Mouse (Mus musculus): ENCODE measurements around the gene Gm21905. TPM values are rescaled to one million over a fixed set of nuclear protein-coding genes. Genes with fewer than 3 reads are reported as not detected.

Gene Gm21905
- total and polyA plus RNA-seq, 2 experiments from 2014 or later, result not detected

DNA sequence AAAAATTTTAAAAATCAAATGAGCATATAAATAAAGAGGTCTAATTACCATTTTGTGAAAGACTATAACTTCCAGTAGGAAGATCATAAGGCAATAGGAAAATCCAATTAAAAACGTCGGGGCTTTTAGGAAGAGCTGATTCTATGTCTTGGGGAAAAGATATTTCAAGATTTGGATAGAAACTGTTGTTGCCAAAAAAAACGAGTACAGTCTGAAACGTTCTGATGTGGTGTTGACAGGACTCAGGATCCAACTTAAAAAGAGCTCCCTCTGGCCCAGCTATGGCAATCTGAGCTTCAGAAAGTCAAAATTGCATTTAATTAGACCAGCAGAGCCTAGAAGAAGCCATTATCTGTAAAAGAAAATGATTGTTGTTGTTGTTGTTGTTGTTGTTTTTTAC is 7.9 kb upstream of the Gm21905 start:
- no peak overlapping the region for H3K4me2 ChIP-seq (ENCODE audit: low read depth, low read length, poor library complexity, severe bottlenecking)
- WGBS, result 71% methylated on average over 4 of the region's 4 CpGs
- ATAC-seq (ENCODE audit: low FRiP score) (no peak), DNase-seq (ENCODE audit: low spot score) (no peak)
- no peak overlapping the region for H3K4me3 ChIP-seq (ENCODE audit: low read depth, low read length)
- H3K9me3 ChIP-seq (ENCODE audit: low read length), result no peaks in the 10 kb centered on the region
- no peak for TF ChIP-seq CTCF (IDR thresholded peaks at IDR 0.05)
- no peaks in the 10 kb centered on the region for H3K4me1 ChIP-seq (ENCODE audit: insufficient read depth, low read length)
- H3K27ac ChIP-seq (ENCODE audit: low read depth, low read length), result no peak overlapping the region
- H3K27me3 ChIP-seq (ENCODE audit: insufficient read depth, low read length), result no peaks in the 10 kb centered on the region
- no peaks in the 10 kb centered on the region for H3K36me3 ChIP-seq (ENCODE audit: insufficient read depth, low read length)
- H3K9ac ChIP-seq (replicated peaks; ENCODE audit: low read length, poor library complexity, severe bottlenecking), result no peak overlapping the region

- WGBS, result 70% methylated on average over 5 of the region's 5 CpGs
- Histone ChIP-seq H3K4me2 (ENCODE audit: low read depth, low read length, poor library complexity, severe bottlenecking) (no peak overlapping the region), H3K4me3 (ENCODE audit: low read depth, low read length) (no peak overlapping the region), H3K9ac (replicated peaks; ENCODE audit: low read length, poor library complexity, severe bottlenecking) (no peak overlapping the region), H3K36me3 (ENCODE audit: insufficient read depth, low read length) (no peaks in the 10 kb centered on the region), H3K27me3 (ENCODE audit: insufficient read depth, low read length) (no peaks in the 10 kb centered on the region), H3K9me3 (ENCODE audit: low read length) (no peaks in the 10 kb centered on the region), H3K4me1 (ENCODE audit: insufficient read depth, low read length) (peaks cover 2% of the 10 kb centered on the region; the same call in 1 of the 2 replicates), H3K27ac (ENCODE audit: low read depth, low read length) (no peak overlapping the region)
- DNase-seq (ENCODE audit: low spot score) (no peak), ATAC-seq (ENCODE audit: low FRiP score) (no peak)
- TF ChIP-seq CTCF (IDR thresholded peaks at IDR 0.05), result no peak
Observed at GRCm38 (mm10) chr5:67948074-67948473, 1.9 kb upstream of the Gm21905 start.

DNA sequence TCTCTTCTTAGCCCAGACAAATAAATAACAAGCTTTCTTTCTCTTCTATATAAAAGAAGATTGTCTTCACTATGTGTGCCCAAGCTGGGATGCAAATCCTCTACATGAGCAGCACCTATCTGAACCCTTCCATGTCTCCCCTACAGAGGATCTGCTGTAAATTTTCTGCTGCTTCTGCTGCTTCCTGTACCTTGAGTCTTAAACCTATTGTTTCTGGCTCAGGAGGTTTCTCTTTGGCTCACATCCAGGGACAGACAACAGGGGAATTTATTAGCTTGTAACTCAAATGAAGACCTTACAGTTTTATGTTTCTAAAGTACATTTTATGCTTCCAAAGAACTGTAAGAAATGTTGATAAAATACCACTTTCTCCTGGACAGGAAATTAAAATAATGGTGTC is 785 bp upstream of the Gm21905 start:
- ATAC-seq (ENCODE audit: low FRiP score) (no peak), DNase-seq (ENCODE audit: low spot score) (no peak)
- no peak for TF ChIP-seq CTCF (IDR thresholded peaks at IDR 0.05)
- no peaks in the 10 kb centered on the region for H3K9me3 ChIP-seq (ENCODE audit: low read length)
- H3K36me3 ChIP-seq (ENCODE audit: insufficient read depth, low read length), result no peaks in the 10 kb centered on the region
- H3K4me2 ChIP-seq (ENCODE audit: low read depth, low read length, poor library complexity, severe bottlenecking), result no peak overlapping the region
- H3K4me1 ChIP-seq (ENCODE audit: insufficient read depth, low read length), result peaks cover 2% of the 10 kb centered on the region; the same call in 1 of the 2 replicates
- no peak overlapping the region for H3K4me3 ChIP-seq (ENCODE audit: low read depth, low read length)
- H3K27ac ChIP-seq (ENCODE audit: low read depth, low read length), result no peak overlapping the region
- H3K27me3 ChIP-seq (ENCODE audit: insufficient read depth, low read length), result no peaks in the 10 kb centered on the region
- H3K9ac ChIP-seq (replicated peaks; ENCODE audit: low read length, poor library complexity, severe bottlenecking), result no peak overlapping the region

DNA sequence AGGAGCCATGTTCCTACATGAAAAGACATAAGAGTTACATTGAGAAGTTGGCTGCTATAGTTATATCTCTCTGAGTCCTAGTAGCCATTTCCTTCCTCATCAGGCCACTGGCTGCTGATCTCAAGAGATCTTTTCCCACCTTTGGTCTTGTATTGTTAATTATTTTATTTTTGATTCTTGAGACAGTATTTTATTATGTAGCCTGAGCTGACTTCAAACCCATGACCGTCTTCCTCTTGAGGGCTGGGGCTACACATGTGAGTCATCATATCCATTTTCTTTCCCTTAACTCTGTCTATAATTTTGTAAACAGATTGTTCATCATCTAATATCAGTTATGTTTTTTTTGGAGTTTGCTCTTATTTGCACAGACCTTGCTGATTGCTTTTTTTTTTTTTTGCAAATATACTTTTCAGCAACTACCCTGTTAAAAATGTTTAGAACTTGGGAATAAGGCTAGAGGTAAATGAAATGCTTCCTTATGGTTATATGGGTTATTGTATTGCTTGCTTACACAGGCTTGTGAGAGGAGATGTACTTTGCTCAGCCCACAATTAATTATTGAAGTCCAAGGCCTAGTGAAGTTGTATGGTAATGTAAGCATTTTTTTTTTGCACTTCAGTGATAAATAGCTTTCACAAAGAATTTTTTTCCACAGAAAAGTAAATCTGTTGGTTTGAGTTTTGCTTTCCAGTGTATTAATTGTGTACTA is 2.0 kb downstream of the Gm21905 start:
- DNase-seq (ENCODE audit: low spot score) (no peak), ATAC-seq (ENCODE audit: low FRiP score) (no peak)
- H3K4me2 ChIP-seq (ENCODE audit: low read depth, low read length, poor library complexity, severe bottlenecking), result no peak overlapping the region
- WGBS, result 98% methylated on average over 1 of the region's 1 CpGs
- no peaks in the 10 kb centered on the region for H3K9me3 ChIP-seq (ENCODE audit: low read length)
- no peaks in the 10 kb centered on the region for H3K36me3 ChIP-seq (ENCODE audit: insufficient read depth, low read length)
- no peak overlapping the region for H3K4me3 ChIP-seq (ENCODE audit: low read depth, low read length)
- H3K9ac ChIP-seq (replicated peaks; ENCODE audit: low read length, poor library complexity, severe bottlenecking), result no peak overlapping the region
- no peak for TF ChIP-seq CTCF (IDR thresholded peaks at IDR 0.05)
- H3K27me3 ChIP-seq (ENCODE audit: insufficient read depth, low read length), result no peaks in the 10 kb centered on the region
- H3K4me1 ChIP-seq (ENCODE audit: insufficient read depth, low read length), result peaks cover 2% of the 10 kb centered on the region; the same call in 1 of the 2 replicates
- no peak overlapping the region for H3K27ac ChIP-seq (ENCODE audit: low read depth, low read length)

GRCm38 (mm10) chr5:67943199-67943598 is 3.0 kb downstream of the Gm21905 start:
- no peaks in the 10 kb centered on the region for H3K9me3 ChIP-seq (ENCODE audit: low read length)
- 79% methylated on average over 2 of the region's 2 CpGs for WGBS
- H3K27me3 ChIP-seq (ENCODE audit: insufficient read depth, low read length), result no peaks in the 10 kb centered on the region
- H3K36me3 ChIP-seq (ENCODE audit: insufficient read depth, low read length), result no peaks in the 10 kb centered on the region
- DNase-seq (ENCODE audit: low spot score) (no peak), ATAC-seq (ENCODE audit: low FRiP score) (no peak)
- no peak overlapping the region for H3K4me3 ChIP-seq (ENCODE audit: low read depth, low read length)
- no peak overlapping the region for H3K4me2 ChIP-seq (ENCODE audit: low read depth, low read length, poor library complexity, severe bottlenecking)
- H3K9ac ChIP-seq (replicated peaks; ENCODE audit: low read length, poor library complexity, severe bottlenecking), result no peak overlapping the region
- H3K27ac ChIP-seq (ENCODE audit: low read depth, low read length), result no peak overlapping the region
- no peak for TF ChIP-seq CTCF (IDR thresholded peaks at IDR 0.05)
- H3K4me1 ChIP-seq (ENCODE audit: insufficient read depth, low read length), result peaks cover 2% of the 10 kb centered on the region; the same call in 1 of the 2 replicates

- H3K36me3 ChIP-seq (ENCODE audit: insufficient read depth, low read length), result no peaks in the 10 kb centered on the region
- H3K4me3 ChIP-seq (ENCODE audit: low read depth, low read length), result no peak within 1 kb of the TSS
- WGBS, result 94% methylated on average over 2 of the region's 2 CpGs
- H3K9me3 ChIP-seq (ENCODE audit: low read length), result no peaks in the 10 kb centered on the region
- no peak within 1 kb of the TSS for H3K27ac ChIP-seq (ENCODE audit: low read depth, low read length)
- no peak for TF ChIP-seq CTCF (IDR thresholded peaks at IDR 0.05)
- DNase-seq (ENCODE audit: low spot score), result no peak
- ATAC-seq (ENCODE audit: low FRiP score), result no peak
- no peaks in the 10 kb centered on the region for H3K27me3 ChIP-seq (ENCODE audit: insufficient read depth, low read length)
- H3K4me1 ChIP-seq (ENCODE audit: insufficient read depth, low read length), result no peaks in the 10 kb centered on the region
- H3K9ac ChIP-seq (replicated peaks; ENCODE audit: low read length, poor library complexity, severe bottlenecking), result no peak within 1 kb of the TSS
- H3K4me2 ChIP-seq (ENCODE audit: low read depth, low read length, poor library complexity, severe bottlenecking), result no peak within 1 kb of the TSS
Observed at GRCm38 (mm10) chr5:67941369-67941768, 4.9 kb downstream of the Gm21905 start, which contains the start of gene Gm5108. Gene Gm5108 (plus strand): TSS chr5:67941669.
